Mouse (Mus musculus): Measurements from ENCODE around the gene Slc27a3.

GRCm38 (mm10) chr3:90413011-90413396, 23.3 kb upstream of the Slc27a3 start:
- no peak for TF ChIP-seq CTCF (IDR thresholded peaks at IDR 0.05; ENCODE audit: borderline replicate concordance, insufficient read depth, low read length)
- no peak for TF ChIP-seq POLR2A (IDR thresholded peaks at IDR 0.05; ENCODE audit: low read depth, low read length)

Measured in embryonic fibroblast, embryonic 13.5 days (primary cell).